Mouse (Mus musculus): Measurements from ENCODE around the gene A730049H05Rik.

GRCm38 (mm10) chr6:92878771-92879170 lies 62.5 kb downstream of the A730049H05Rik start:
- no peak for TF ChIP-seq EP300 (IDR thresholded peaks at IDR 0.05; ENCODE audit: insufficient read depth, low read depth, low read length)
- TF ChIP-seq POLR2A (IDR thresholded peaks at IDR 0.05; ENCODE audit: insufficient read depth, low read length): no peak
- TF ChIP-seq CTCF (IDR thresholded peaks at IDR 0.05; ENCODE audit: low read depth, low read length): no peak

Data from ES-Bruce4 (cell line).